20 mouse cellular contexts compared by ENCODE assay signal in the genomic region with DNA sequence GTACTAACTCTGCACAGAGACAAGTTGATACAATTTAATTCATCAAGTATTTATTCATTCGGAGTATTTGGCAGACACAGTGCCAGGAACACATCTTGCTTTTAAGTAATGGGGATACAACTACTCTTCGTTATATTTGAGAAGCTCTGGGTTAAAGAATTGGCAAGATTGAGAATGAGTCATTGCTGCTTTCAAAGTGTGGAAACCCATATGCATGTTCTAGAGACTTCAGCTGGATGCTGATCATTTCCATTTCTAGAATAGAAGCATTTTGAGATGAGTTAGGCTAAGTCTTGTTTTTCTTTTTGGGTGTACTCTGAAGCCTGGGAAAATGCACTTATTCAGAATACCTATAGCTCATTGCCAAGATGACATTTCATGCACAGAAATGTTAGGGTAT.
DNase-seq lines count a peak whose midpoint lies in the region; ATAC-seq lines count a peak whose summit lies in the region.
"Had no signal": no experiment of that assay in that cellular context is flagged by ENCODE, and none has a peak within 500 bp of the region (broad histone marks: within the 10 kb centered on the region; RNA-seq: fewer than 3 reads in every experiment).

No protein-coding gene starts in this region.

- ATAC-seq in frontal cortex, adult (ENCODE audit: low TSS enrichment), result peak; percentile 96
- ATAC-seq: activated CD4-positive, CD25-positive, alpha-beta regulatory T cell, adult 4 months; forebrain, embryonic 14.5 days; forebrain, postnatal 0 days; hindbrain, postnatal 0 days had no signal

- DNase-seq in frontal cortex, postnatal 14 days (ENCODE audit: low spot score in 2 of 2), result no peak
- DNase-seq in layer of hippocampus, adult 9-11 months, result peak; percentile 24
- no peak for DNase-seq in layer of hippocampus, postnatal 10 days (ENCODE audit: low spot score in 2 of 2)
- peak; percentile 7 for DNase-seq in right cerebral cortex, adult 18-20 months
- DNase-seq in right cerebral cortex, postnatal 4 days, result no peak
- DNase-seq: adrenal gland, adult 8-10 months; adrenal gland, postnatal 25 days; cerebellum, adult 18-20 months; cerebellum, adult 9-10 months; cerebellum, postnatal 14 days; forebrain, postnatal 0 days; gastrocnemius, postnatal 10 days; gastrocnemius, postnatal 36 days; heart, adult 2 months; heart, postnatal 14 days; heart, postnatal 4 days had no signal

Comparison
In these comparisons a context has a peak if more than half of its experiments do, and no peak if none do; other contexts are left out.
1. DNase-seq: peak in layer of hippocampus, adult 9-11 months (single experiment) and right cerebral cortex, adult 18-20 months (single experiment); none in frontal cortex, postnatal 14 days (0 of 2), layer of hippocampus, postnatal 10 days (0 of 2) and right cerebral cortex, postnatal 4 days (single experiment).